Mouse (Mus musculus) embryo, embryonic 9.5 days (tissue): ENCODE results near the gene Prkcq.

Experiments
- DNase-seq: peaks from one replicate; pipeline ENCODE4 v3.0.0-alpha.2; 2017; ENCODE audit errors: extremely low spot score

Gene Prkcq

GRCm38 (mm10) chr2:11218122-11218521 lies 46.2 kb downstream of the Prkcq start:
- DNase-seq = no peak

GRCm38 (mm10) chr2:11219262-11219661 lies 47.4 kb downstream of the Prkcq start:
- DNase-seq = no peak

- DNase-seq = no peak
Measured at GRCm38 (mm10) chr2:11224808-11225484, 53.0 kb downstream of the Prkcq start.

- DNase-seq = no peak
Measured at GRCm38 (mm10) chr2:11225485-11225876, 53.6 kb downstream of the Prkcq start.

GRCm38 (mm10) chr2:11226555-11226954 lies 54.6 kb downstream of the Prkcq start:
- DNase-seq = no peak

GRCm38 (mm10) chr2:11229126-11229525 lies 57.2 kb downstream of the Prkcq start:
- no peak for DNase-seq

GRCm38 (mm10) chr2:11231118-11231517 lies 59.2 kb downstream of the Prkcq start:
- no peak for DNase-seq

- no peak for DNase-seq
Measured at GRCm38 (mm10) chr2:11231988-11232387, 60.1 kb downstream of the Prkcq start.

- DNase-seq = no peak
Measured at GRCm38 (mm10) chr2:11238254-11238653, 66.3 kb downstream of the Prkcq start.

- DNase-seq = no peak
Measured at GRCm38 (mm10) chr2:11239523-11239922, 67.6 kb downstream of the Prkcq start.

- no peak for DNase-seq
Measured at GRCm38 (mm10) chr2:11245926-11246325, 74.0 kb downstream of the Prkcq start.

GRCm38 (mm10) chr2:11253945-11254344 lies 82.0 kb downstream of the Prkcq start:
- DNase-seq = peak; percentile 14

GRCm38 (mm10) chr2:11254446-11254845 lies 82.5 kb downstream of the Prkcq start:
- no peak for DNase-seq

- no peak for DNase-seq
Measured at GRCm38 (mm10) chr2:11257260-11257850, 85.4 kb downstream of the Prkcq start.

- DNase-seq = no peak
Measured at GRCm38 (mm10) chr2:11258181-11258580, 86.3 kb downstream of the Prkcq start.

GRCm38 (mm10) chr2:11259361-11259760 lies 87.5 kb downstream of the Prkcq start:
- DNase-seq = no peak

GRCm38 (mm10) chr2:11264836-11265235 lies 92.9 kb downstream of the Prkcq start:
- DNase-seq = no peak

- no peak for DNase-seq
Measured at GRCm38 (mm10) chr2:11265455-11265854, 93.5 kb downstream of the Prkcq start.

GRCm38 (mm10) chr2:11266294-11266693 lies 94.4 kb downstream of the Prkcq start:
- DNase-seq = no peak

GRCm38 (mm10) chr2:11278965-11279364 lies 107.1 kb downstream of the Prkcq start:
- no peak for DNase-seq

GRCm38 (mm10) chr2:11280247-11280646 lies 108.3 kb downstream of the Prkcq start:
- no peak for DNase-seq

GRCm38 (mm10) chr2:11287834-11288530 lies 116.1 kb downstream of the Prkcq start:
- no peak for DNase-seq

- peak; percentile 80 for DNase-seq
Measured at GRCm38 (mm10) chr2:11288531-11288846, 116.6 kb downstream of the Prkcq start.
